Mouse (Mus musculus): ENCODE results near the gene Wdfy3. TPM values are rescaled to one million over a fixed set of nuclear protein-coding genes. Genes with fewer than 3 reads are reported as not detected.

Wdfy3 gene
- polyA plus RNA-seq, 1 experiment from 2014 or later = 4.4 TPM

DNA sequence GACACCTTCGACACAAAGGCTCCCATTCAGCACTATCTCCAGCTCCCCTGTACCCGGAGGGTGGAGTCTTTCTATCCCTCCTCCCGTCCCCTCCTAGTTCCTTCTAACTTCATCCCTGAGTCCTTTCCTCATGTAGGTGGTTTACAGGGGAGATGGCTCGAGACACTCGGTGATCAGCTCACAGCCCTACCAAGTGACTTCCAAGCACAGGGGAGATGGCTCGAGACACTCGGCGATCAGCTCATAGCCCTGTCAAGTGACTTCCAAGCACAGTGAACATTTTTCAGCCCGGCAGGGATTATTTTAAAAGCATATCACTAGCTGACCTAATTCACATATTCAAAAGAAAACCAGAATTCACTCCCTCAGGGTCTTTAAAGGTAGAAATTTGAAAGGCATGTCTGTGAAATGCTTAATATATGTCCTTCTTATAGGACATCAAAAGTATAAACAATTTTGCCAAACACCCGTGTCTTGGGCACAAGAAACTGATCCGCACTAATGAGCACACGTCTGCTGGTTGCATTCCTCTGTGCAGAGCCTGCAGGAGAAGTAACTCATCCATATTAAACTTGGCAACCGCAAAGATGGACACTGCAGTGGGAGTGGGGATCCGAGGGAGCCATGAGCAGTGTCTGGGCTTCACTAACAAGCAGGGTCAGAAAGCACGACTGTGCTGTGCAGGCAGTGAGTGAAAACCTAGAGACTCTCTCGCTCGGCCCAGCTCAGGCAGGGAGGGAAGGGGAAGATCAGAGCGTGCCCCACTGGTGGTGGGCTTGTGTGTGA, 207.7 kb downstream of the Wdfy3 start:
- H3K9ac ChIP-seq (replicated peaks) = no peak overlapping the region
- H3K36me3 ChIP-seq (replicated peaks; ENCODE audit: insufficient read depth, low read length) = peaks cover 60% of the 10 kb centered on the region
- no peak overlapping the region for H3K27ac ChIP-seq (ENCODE audit: low read depth)
- no peak overlapping the region for H3K4me2 ChIP-seq (ENCODE audit: low read depth, low read length)
- H3K9me3 ChIP-seq (ENCODE audit: low read length) = no peaks in the 10 kb centered on the region
- H3K4me3 ChIP-seq (ENCODE audit: low read depth, low read length) = no peak overlapping the region
- TF ChIP-seq CTCF (IDR thresholded peaks at IDR 0.05; ENCODE audit: low read depth) (no peak), EP300 (IDR thresholded peaks at IDR 0.05; ENCODE audit: low read depth) (no peak)
- WGBS (ENCODE audit: insufficient replicate concordance) = 84% methylated on average over 18 of the region's 18 CpGs
- DNase-seq (no peak), ATAC-seq (no peak)
- no peaks in the 10 kb centered on the region for H3K27me3 ChIP-seq (ENCODE audit: insufficient read depth, low read length)
- H3K4me1 ChIP-seq (ENCODE audit: insufficient read depth) = no peaks in the 10 kb centered on the region

DNA sequence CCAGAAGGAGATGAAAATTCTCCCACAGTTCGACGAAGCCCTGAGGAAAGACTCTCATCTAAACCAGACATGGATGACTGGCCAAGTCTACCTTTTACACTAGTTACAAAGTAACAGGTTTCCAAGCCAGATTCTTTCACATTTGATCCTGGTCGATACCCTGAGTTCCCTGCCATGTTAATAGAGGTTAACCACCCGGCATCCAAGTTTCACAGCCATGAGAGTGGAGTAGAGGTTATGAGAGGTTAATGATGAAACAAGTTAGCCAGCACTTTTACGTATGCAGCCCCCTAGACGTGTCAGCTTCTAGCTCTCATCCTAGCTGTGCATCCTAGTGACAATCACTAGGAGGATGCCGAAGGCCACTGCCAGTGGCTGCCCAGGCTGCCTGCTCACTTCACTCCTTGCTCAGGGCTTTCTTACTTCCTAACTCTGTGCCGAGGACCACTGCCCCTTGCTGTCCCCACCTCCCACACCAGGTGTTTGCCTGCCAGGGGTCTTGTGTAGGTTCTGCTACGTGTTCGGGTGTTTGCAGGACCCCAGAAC, 210.8 kb downstream of the Wdfy3 start:
- Histone ChIP-seq H3K4me1 (ENCODE audit: insufficient read depth) (no peaks in the 10 kb centered on the region), H3K4me3 (ENCODE audit: low read depth, low read length) (no peak overlapping the region), H3K27ac (ENCODE audit: low read depth) (no peak overlapping the region), H3K36me3 (replicated peaks; ENCODE audit: insufficient read depth, low read length) (peaks cover 66% of the 10 kb centered on the region), H3K4me2 (ENCODE audit: low read depth, low read length) (no peak overlapping the region), H3K9ac (replicated peaks) (no peak overlapping the region), H3K9me3 (ENCODE audit: low read length) (no peaks in the 10 kb centered on the region), H3K27me3 (ENCODE audit: insufficient read depth, low read length) (no peaks in the 10 kb centered on the region)
- WGBS (ENCODE audit: insufficient replicate concordance) = 87% methylated on average over 10 of the region's 10 CpGs
- DNase-seq (no peak), ATAC-seq (no peak)
- TF ChIP-seq EP300 (IDR thresholded peaks at IDR 0.05; ENCODE audit: low read depth) = no peak

DNA sequence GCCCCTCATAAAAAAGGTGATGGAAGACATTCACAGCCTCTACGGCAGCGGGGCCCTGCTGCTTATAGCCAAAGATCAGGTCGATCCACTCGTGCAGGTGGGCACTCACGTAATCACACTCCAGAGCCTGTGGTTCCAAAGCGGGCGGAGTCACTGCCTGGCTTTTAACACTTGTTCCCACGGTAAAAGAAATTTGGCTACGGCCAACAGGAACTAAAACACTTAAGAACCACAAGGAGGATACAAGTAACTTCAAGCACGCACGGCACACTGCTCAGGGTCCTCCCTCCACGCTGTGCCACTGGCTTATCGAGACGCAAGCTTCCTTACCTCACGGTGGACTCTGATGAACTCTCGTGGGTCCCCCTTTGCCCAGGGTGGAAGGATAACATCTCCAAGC, 214.2 kb downstream of the Wdfy3 start:
- Histone ChIP-seq H3K27me3 (ENCODE audit: insufficient read depth, low read length) (no peaks in the 10 kb centered on the region), H3K4me2 (ENCODE audit: low read depth, low read length) (no peak overlapping the region), H3K9ac (replicated peaks) (no peak overlapping the region), H3K4me3 (ENCODE audit: low read depth, low read length) (no peak overlapping the region), H3K4me1 (ENCODE audit: insufficient read depth) (no peaks in the 10 kb centered on the region), H3K9me3 (ENCODE audit: low read length) (no peaks in the 10 kb centered on the region), H3K36me3 (replicated peaks; ENCODE audit: insufficient read depth, low read length) (peaks cover 57% of the 10 kb centered on the region), H3K27ac (ENCODE audit: low read depth) (no peak overlapping the region)
- WGBS (ENCODE audit: insufficient replicate concordance) = 89% methylated on average over 16 of the region's 16 CpGs
- no peak for DNase-seq
- ATAC-seq = no peak
- TF ChIP-seq CTCF (IDR thresholded peaks at IDR 0.05; ENCODE audit: low read depth) (no peak), EP300 (IDR thresholded peaks at IDR 0.05; ENCODE audit: low read depth) (no peak)

DNA sequence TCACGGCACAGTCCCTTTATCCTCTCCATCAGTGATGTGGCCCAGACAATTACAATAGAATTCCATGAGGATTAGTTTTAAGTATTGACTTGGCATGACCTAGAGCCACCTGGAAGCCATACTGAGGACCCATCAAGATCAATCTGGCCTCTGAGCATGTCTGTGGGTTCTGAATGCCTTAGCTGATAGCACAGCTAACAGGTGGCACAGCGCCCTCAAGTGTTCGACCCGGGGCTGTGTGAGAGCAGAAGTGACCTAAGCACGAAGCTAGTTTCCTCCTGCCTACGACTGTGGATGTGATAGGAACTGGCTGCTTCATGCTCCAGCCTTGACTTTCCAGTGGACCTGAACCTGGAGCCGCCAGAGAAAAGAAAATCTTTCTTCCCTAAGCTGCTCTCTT, 215.1 kb downstream of the Wdfy3 start:
- TF ChIP-seq EP300 (IDR thresholded peaks at IDR 0.05; ENCODE audit: low read depth) = no peak
- TF ChIP-seq CTCF (IDR thresholded peaks at IDR 0.05; ENCODE audit: low read depth) = peak; percentile 46
- Histone ChIP-seq H3K27me3 (ENCODE audit: insufficient read depth, low read length) (no peaks in the 10 kb centered on the region), H3K9me3 (ENCODE audit: low read length) (no peaks in the 10 kb centered on the region), H3K4me1 (ENCODE audit: insufficient read depth) (no peaks in the 10 kb centered on the region), H3K9ac (replicated peaks) (no peak overlapping the region), H3K4me2 (ENCODE audit: low read depth, low read length) (no peak overlapping the region), H3K27ac (ENCODE audit: low read depth) (no peak overlapping the region), H3K36me3 (replicated peaks; ENCODE audit: insufficient read depth, low read length) (peaks cover 63% of the 10 kb centered on the region), H3K4me3 (ENCODE audit: low read depth, low read length) (no peak overlapping the region)
- WGBS (ENCODE audit: insufficient replicate concordance) = 80% methylated on average over 7 of the region's 7 CpGs
- ATAC-seq (no peak), DNase-seq (peak; percentile 36)

DNA sequence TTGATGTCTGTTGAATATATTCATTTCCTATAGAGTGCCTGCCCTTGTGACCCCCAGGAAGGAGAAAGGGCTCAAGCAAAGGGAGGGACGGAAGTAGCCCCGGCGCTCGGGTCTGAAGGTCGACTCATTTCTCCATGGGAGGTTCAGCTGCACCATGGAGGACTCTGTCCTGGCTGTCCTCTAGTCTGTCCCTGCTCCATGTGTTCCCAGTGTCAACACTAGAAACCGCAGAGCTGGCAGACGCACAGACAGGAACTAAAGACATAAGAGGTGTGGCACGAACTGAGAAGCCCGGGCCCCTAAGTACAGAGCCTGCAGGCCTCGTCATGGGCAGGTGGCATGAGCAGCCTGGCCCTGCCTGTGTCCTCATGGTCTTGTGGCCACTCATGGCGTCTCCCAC, 215.6 kb downstream of the Wdfy3 start:
- no peak for TF ChIP-seq EP300 (IDR thresholded peaks at IDR 0.05; ENCODE audit: low read depth)
- TF ChIP-seq CTCF (IDR thresholded peaks at IDR 0.05; ENCODE audit: low read depth) = no peak
- no peaks in the 10 kb centered on the region for H3K9me3 ChIP-seq (ENCODE audit: low read length)
- no peak overlapping the region for H3K4me3 ChIP-seq (ENCODE audit: low read depth, low read length)
- H3K27me3 ChIP-seq (ENCODE audit: insufficient read depth, low read length) = no peaks in the 10 kb centered on the region
- WGBS (ENCODE audit: insufficient replicate concordance) = 82% methylated on average over 11 of the region's 11 CpGs
- H3K36me3 ChIP-seq (replicated peaks; ENCODE audit: insufficient read depth, low read length) = peaks cover 66% of the 10 kb centered on the region
- H3K4me2 ChIP-seq (ENCODE audit: low read depth, low read length) = no peak overlapping the region
- DNase-seq (no peak), ATAC-seq (no peak)
- no peak overlapping the region for H3K27ac ChIP-seq (ENCODE audit: low read depth)
- H3K4me1 ChIP-seq (ENCODE audit: insufficient read depth) = no peaks in the 10 kb centered on the region
- H3K9ac ChIP-seq (replicated peaks) = no peak overlapping the region

DNA sequence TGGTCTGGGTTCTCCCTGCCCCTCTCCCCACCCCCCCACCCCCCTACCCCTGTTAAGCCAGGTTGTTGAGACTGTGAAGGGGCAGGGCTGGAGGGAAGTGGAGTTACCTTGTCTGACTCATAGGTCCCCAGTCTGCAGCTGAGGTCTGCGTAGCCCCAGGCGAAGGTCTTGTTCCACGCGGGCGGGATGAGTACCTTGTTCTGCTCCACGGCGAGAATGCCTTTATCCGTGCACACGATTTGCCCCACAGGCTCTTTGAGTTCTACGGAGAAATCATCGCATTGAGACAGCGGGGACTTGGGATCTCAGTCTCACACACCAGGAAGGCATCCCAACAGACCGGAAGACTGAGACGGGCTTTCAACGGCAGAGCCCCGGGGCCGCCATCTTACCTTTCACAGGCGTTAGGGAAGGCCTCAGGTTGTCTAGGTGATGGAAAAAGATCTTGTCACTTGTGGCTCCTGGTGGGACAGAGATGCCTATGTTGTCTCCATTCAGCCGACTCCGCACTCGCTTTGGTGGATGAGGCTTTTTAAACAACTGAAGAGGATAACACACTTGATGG, 217.5 kb downstream of the Wdfy3 start:
- no peak for TF ChIP-seq EP300 (IDR thresholded peaks at IDR 0.05; ENCODE audit: low read depth)
- no peak for TF ChIP-seq CTCF (IDR thresholded peaks at IDR 0.05; ENCODE audit: low read depth)
- Histone ChIP-seq H3K36me3 (replicated peaks; ENCODE audit: insufficient read depth, low read length) (peaks cover 73% of the 10 kb centered on the region), H3K4me2 (ENCODE audit: low read depth, low read length) (no peak overlapping the region), H3K4me3 (ENCODE audit: low read depth, low read length) (no peak overlapping the region), H3K4me1 (ENCODE audit: insufficient read depth) (no peaks in the 10 kb centered on the region), H3K27ac (ENCODE audit: low read depth) (no peak overlapping the region), H3K27me3 (ENCODE audit: insufficient read depth, low read length) (no peaks in the 10 kb centered on the region), H3K9me3 (ENCODE audit: low read length) (no peaks in the 10 kb centered on the region), H3K9ac (replicated peaks) (no peak overlapping the region)
- 93% methylated on average over 21 of the region's 21 CpGs for WGBS (ENCODE audit: insufficient replicate concordance)
- DNase-seq (no peak), ATAC-seq (no peak)
